Mouse (Mus musculus) limb, embryonic 11.5 days (tissue): ENCODE data around the gene Npas3. TPM values are rescaled to one million over a fixed set of nuclear protein-coding genes. Genes with fewer than 3 reads are reported as not detected.
A peak's percentile ranks its signal among the peaks of the same experiment; 100 is the strongest.

Experiments used
- ATAC-seq: fragments of 200-750 bp; cut with Nextera tagmentation; 2 replicates; pipeline ENCODE4 v1.8.0; 2017; ENCODE audit warnings: low read depth; ENCODE audit not compliant: insufficient number of reproducible peaks, low FRiP score, low TSS enrichment
- DNase-seq: peaks from one replicate; pipeline ENCODE4 v3.0.0-alpha.2; 2015; ENCODE audit warnings: low spot score
- H3K27ac ChIP-seq: fragments of 300-500 bp; sonication (generic); replicated peaks from 2 replicates; pipeline ENCODE4 v1.5.1; 2014; ENCODE audit warnings: low read depth, mild to moderate bottlenecking, low read length
- H3K27me3 ChIP-seq: fragments of 300-500 bp; sonication (generic); 2 replicates; pipeline ENCODE4 v1.6.1; 2014; ENCODE audit warnings: mild to moderate bottlenecking, low read length, mixed read lengths; ENCODE audit not compliant: control insufficient read depth, insufficient read depth
- H3K36me3 ChIP-seq: fragments of 300-500 bp; sonication (generic); 2 replicates; pipeline ENCODE4 v1.6.1; 2014; ENCODE audit warnings: mild to moderate bottlenecking, low read length, moderate library complexity, mixed read lengths; ENCODE audit not compliant: control insufficient read depth, insufficient read depth
- H3K4me1 ChIP-seq: fragments of 300-500 bp; sonication (generic); 2 replicates; pipeline ENCODE4 v1.6.1; 2014; ENCODE audit warnings: low read length, mixed read lengths; ENCODE audit not compliant: control insufficient read depth, insufficient read depth
- H3K4me2 ChIP-seq: fragments of 300-500 bp; sonication (generic); 2 replicates; pipeline ENCODE4 v1.6.1; 2014; ENCODE audit warnings: low read depth, mild to moderate bottlenecking, moderate library complexity; ENCODE audit not compliant: severe bottlenecking
- H3K4me3 ChIP-seq: fragments of 300-500 bp; sonication (generic); 2 replicates; pipeline ENCODE4 v1.5.1; 2014; ENCODE audit warnings: low read depth, low read length
- H3K9ac ChIP-seq: fragments of 300-500 bp; sonication (generic); 2 replicates; pipeline ENCODE4 v1.6.1; 2014; ENCODE audit warnings: mild to moderate bottlenecking, low read length
- H3K9me3 ChIP-seq: fragments of 300-500 bp; sonication (generic); 2 replicates; pipeline ENCODE4 v1.6.1; 2016; ENCODE audit warnings: low read length; ENCODE audit not compliant: control insufficient read depth
- WGBS: fragments of 180-500 bp; shearing (Covaris S2); extraction: QIAGEN DNeasy Blood & Tissue Kit; methylation state at CpG from one replicate; pipeline ENCODE4 v1.1.7; 2014; 5-methylcytosine and 5-hydroxymethylcytosine counted together
- polyA plus RNA-seq: library from polyadenylated mRNA; unstranded; fragments of >200 nt; fragmentation: Nextera tagmentation; extraction: Ambion mirVana; gene quantifications from 2 replicates; pipeline ENCODE4 v1.2.1, GENCODE M21; 2014

The Npas3 gene
- polyA plus RNA-seq, 1 experiment from 2014 or later, result 2.3 TPM

GRCm38 (mm10) chr12:54098136-54098535 is 849.7 kb downstream of the Npas3 start:
- Histone ChIP-seq H3K27me3 (0 out of 2 replicates have a peak, but pooled peaks cover 4% of the 10 kb centered on the region), H3K36me3 (no peaks in the 10 kb centered on the region), H3K4me2 (no peak overlapping the region), H3K27ac (no peak overlapping the region), H3K9me3 (no peaks in the 10 kb centered on the region), H3K4me1 (0 out of 2 replicates have a peak, but pooled peaks cover 4% of the 10 kb centered on the region), H3K4me3 (no peak overlapping the region), H3K9ac (no peak overlapping the region)
- WGBS, result 82% methylated on average over 6 of the region's 6 CpGs
- DNase-seq, result no peak
- no peak for ATAC-seq

GRCm38 (mm10) chr12:54098785-54099184 is 850.3 kb downstream of the Npas3 start:
- peak; percentile 88 for DNase-seq
- Histone ChIP-seq H3K27ac (no peak overlapping the region), H3K9ac (no peak overlapping the region), H3K4me3 (no peak overlapping the region), H3K27me3 (0 out of 2 replicates have a peak, but pooled peaks cover 4% of the 10 kb centered on the region), H3K4me1 (0 out of 2 replicates have a peak, but pooled peaks cover 4% of the 10 kb centered on the region), H3K36me3 (no peaks in the 10 kb centered on the region), H3K9me3 (no peaks in the 10 kb centered on the region), H3K4me2 (no peak overlapping the region)
- 11% methylated on average over 6 of the region's 6 CpGs for WGBS
- ATAC-seq, result no peak

- WGBS, result 95% methylated on average over 3 of the region's 3 CpGs
- Histone ChIP-seq H3K4me2 (no peak overlapping the region), H3K9ac (no peak overlapping the region), H3K4me3 (no peak overlapping the region), H3K27ac (no peak overlapping the region), H3K9me3 (no peaks in the 10 kb centered on the region), H3K4me1 (0 out of 2 replicates have a peak, but pooled peaks cover 4% of the 10 kb centered on the region), H3K27me3 (0 out of 2 replicates have a peak, but pooled peaks cover 2% of the 10 kb centered on the region), H3K36me3 (no peaks in the 10 kb centered on the region)
- ATAC-seq (no peak), DNase-seq (no peak)
These were observed 851.0 kb downstream of the Npas3 start for GRCm38 (mm10) chr12:54099458-54099857.

- 0 out of 2 replicates have a peak, but pooled peaks cover 2% of the 10 kb centered on the region for H3K27me3 ChIP-seq
- WGBS, result 79% methylated on average over 4 of the region's 5 CpGs
- H3K4me2 ChIP-seq, result no peak overlapping the region
- H3K9ac ChIP-seq, result no peak overlapping the region
- DNase-seq (no peak), ATAC-seq (no peak)
- H3K4me1 ChIP-seq, result 0 out of 2 replicates have a peak, but pooled peaks cover 4% of the 10 kb centered on the region
- H3K4me3 ChIP-seq, result no peak overlapping the region
- no peaks in the 10 kb centered on the region for H3K36me3 ChIP-seq
- no peaks in the 10 kb centered on the region for H3K9me3 ChIP-seq
- H3K27ac ChIP-seq, result no peak overlapping the region
These were observed 852.9 kb downstream of the Npas3 start for GRCm38 (mm10) chr12:54101307-54101870.

- DNase-seq (no peak), ATAC-seq (no peak)
- Histone ChIP-seq H3K4me1 (0 out of 2 replicates have a peak, but pooled peaks cover 4% of the 10 kb centered on the region), H3K36me3 (no peaks in the 10 kb centered on the region), H3K27ac (no peak overlapping the region), H3K4me3 (no peak overlapping the region), H3K27me3 (0 out of 2 replicates have a peak, but pooled peaks cover 2% of the 10 kb centered on the region), H3K9me3 (no peaks in the 10 kb centered on the region), H3K9ac (no peak overlapping the region), H3K4me2 (no peak overlapping the region)
- WGBS, result 48% methylated on average over 6 of the region's 6 CpGs
These were observed 854.0 kb downstream of the Npas3 start for GRCm38 (mm10) chr12:54102500-54102899.

- H3K36me3 ChIP-seq, result no peaks in the 10 kb centered on the region
- ATAC-seq, result no peak
These were observed 857.1 kb downstream of the Npas3 start for GRCm38 (mm10) chr12:54105531-54105930.

GRCm38 (mm10) chr12:54105946-54106345 is 857.5 kb downstream of the Npas3 start:
- no peak overlapping the region for H3K4me2 ChIP-seq
- no peak overlapping the region for H3K27ac ChIP-seq
- no peaks in the 10 kb centered on the region for H3K36me3 ChIP-seq
- DNase-seq (no peak), ATAC-seq (no peak)
- H3K9me3 ChIP-seq, result no peaks in the 10 kb centered on the region
- no peaks in the 10 kb centered on the region for H3K27me3 ChIP-seq
- WGBS, result 77% methylated on average over 3 of the region's 3 CpGs
- 0 out of 2 replicates have a peak, but pooled peaks cover 2% of the 10 kb centered on the region for H3K4me1 ChIP-seq
- no peak overlapping the region for H3K4me3 ChIP-seq
- H3K9ac ChIP-seq, result no peak overlapping the region

More at GRCm38 (mm10) chr12:54105531-54105930, 857.1 kb downstream of the Npas3 start:
- DNase-seq, result no peak
- no peak overlapping the region for H3K4me3 ChIP-seq
- H3K9me3 ChIP-seq, result no peaks in the 10 kb centered on the region
- H3K9ac ChIP-seq, result no peak overlapping the region
- H3K27me3 ChIP-seq, result 0 out of 2 replicates have a peak, but pooled peaks cover 2% of the 10 kb centered on the region
- no peak overlapping the region for H3K4me2 ChIP-seq
- 0 out of 2 replicates have a peak, but pooled peaks cover 4% of the 10 kb centered on the region for H3K4me1 ChIP-seq
- no peak overlapping the region for H3K27ac ChIP-seq
- WGBS, result 69% methylated on average over 5 of the region's 5 CpGs

GRCm38 (mm10) chr12:54110342-54110741 is 861.9 kb downstream of the Npas3 start:
- no peaks in the 10 kb centered on the region for H3K9me3 ChIP-seq
- no peaks in the 10 kb centered on the region for H3K27me3 ChIP-seq
- no peak overlapping the region for H3K4me2 ChIP-seq
- H3K27ac ChIP-seq, result no peak overlapping the region
- no peaks in the 10 kb centered on the region for H3K4me1 ChIP-seq
- no peak for DNase-seq
- WGBS, result 44% methylated on average over 2 of the region's 2 CpGs
- H3K4me3 ChIP-seq, result no peak overlapping the region
- no peak overlapping the region for H3K9ac ChIP-seq
- ATAC-seq, result no peak
- H3K36me3 ChIP-seq, result no peaks in the 10 kb centered on the region
